Mouse (Mus musculus): ENCODE measurements around the gene Wrb. TPM values are rescaled to one million over a fixed set of nuclear protein-coding genes. Genes with fewer than 3 reads are reported as not detected.
"Not testable (repeated sequence)": the region's sequence is repeated elsewhere in the genome, so short reads cannot be mapped to it uniquely, and the experiment has no call there.

The Wrb gene
- 167 and 171 TPM in 2 replicates for polyA plus RNA-seq (2015; fragmentation: Nextera tagmentation; extraction: Ambion mirVana)

DNA sequence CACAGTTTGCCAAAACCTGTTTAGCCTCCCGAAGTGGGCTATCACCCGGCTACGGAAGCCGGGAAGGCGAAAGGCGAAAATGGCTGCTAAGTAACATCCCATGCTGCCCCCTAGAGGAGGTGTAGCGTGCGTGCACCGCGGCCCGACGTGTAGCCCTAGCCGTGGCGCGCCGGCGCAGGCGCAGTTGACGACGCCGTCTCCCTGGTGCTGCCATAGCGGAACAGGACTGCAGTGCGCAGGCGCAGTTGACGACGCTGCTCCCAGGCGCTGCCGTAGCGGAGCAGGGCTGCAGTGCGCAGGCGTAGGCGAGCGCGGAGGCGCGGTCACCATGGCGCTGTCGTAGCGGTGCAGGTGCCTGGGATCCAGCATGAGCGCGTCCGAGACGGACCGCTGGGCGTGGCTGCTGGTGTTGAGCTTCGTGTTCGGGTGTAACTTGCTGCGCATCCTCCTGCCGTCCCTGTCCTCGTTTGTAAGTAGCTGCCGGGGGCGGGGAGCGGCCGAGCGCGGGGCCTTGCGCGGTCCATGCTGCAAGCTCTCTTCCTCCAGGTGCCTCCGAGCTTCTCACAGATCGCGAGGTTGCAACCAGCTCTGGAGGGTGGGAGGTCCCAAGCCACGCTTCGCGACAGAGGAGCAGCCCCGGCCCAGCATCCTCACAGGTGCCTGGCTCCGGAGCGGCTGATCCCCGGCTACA, at the start of gene Wrb:
Wrb (plus strand) TSS at position 298 of the 691 bp plus-strand sequence.
- 0 out of 2 replicates have a peak, but pooled peaks cover 3% of the 10 kb centered on the region for H3K36me3 ChIP-seq
- peak within 1 kb of the TSS; percentile 86 for H3K4me2 ChIP-seq (replicated peaks)
- under 1% methylated on average over 68 of the region's 68 CpGs for WGBS
- H3K4me1 ChIP-seq (replicated peaks), result peaks cover 27% of the 10 kb centered on the region
- no peaks in the 10 kb centered on the region for H3K27me3 ChIP-seq
- peak within 1 kb of the TSS; percentile 88 for H3K9ac ChIP-seq (replicated peaks)
- no peaks in the 10 kb centered on the region for H3K9me3 ChIP-seq
- H3K4me3 ChIP-seq (replicated peaks), result peak within 1 kb of the TSS; percentile 93
- peak; percentile 98 for ATAC-seq
- peak within 1 kb of the TSS; percentile 81 for H3K27ac ChIP-seq

- Histone ChIP-seq H3K9ac (replicated peaks) (no peak overlapping the region), H3K9me3 (no peaks in the 10 kb centered on the region), H3K4me1 (replicated peaks) (no peaks in the 10 kb centered on the region), H3K27ac (no peak overlapping the region), H3K36me3 (no peaks in the 10 kb centered on the region), H3K4me3 (replicated peaks) (no peak overlapping the region), H3K27me3 (no peaks in the 10 kb centered on the region), H3K4me2 (replicated peaks) (no peak overlapping the region)
- WGBS, result 91% methylated on average over 5 of the region's 5 CpGs
- no peak for ATAC-seq
Observed at GRCm38 (mm10) chr16:96095966-96096365, 49.2 kb upstream of the Wrb start.

DNA sequence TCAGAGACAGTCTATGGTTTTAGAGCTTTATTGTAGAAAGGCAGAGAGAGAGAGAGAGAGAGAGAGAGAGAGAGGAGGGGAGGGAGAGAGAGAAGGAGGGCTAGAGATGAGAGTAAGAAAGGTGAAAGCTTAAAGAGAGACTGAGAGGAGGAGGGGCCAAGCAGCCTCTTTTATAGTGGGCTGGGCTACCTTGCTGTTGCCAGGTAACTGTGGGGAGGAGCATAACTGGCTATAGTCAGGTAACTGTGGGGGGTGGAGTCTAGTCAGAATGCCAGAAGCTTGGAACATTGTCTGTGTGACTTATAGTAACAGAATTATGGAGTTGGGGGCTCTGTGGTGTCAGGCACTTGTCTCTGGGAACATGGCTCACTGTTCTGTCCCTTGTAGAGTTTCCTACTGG, 47.4 kb upstream of the Wrb start:
- not testable (repeated sequence) for H3K4me2 ChIP-seq (replicated peaks); H3K4me1 ChIP-seq (replicated peaks); H3K27me3 ChIP-seq; H3K9me3 ChIP-seq; H3K4me3 ChIP-seq (replicated peaks); H3K27ac ChIP-seq; ATAC-seq; H3K36me3 ChIP-seq; H3K9ac ChIP-seq (replicated peaks)

DNA sequence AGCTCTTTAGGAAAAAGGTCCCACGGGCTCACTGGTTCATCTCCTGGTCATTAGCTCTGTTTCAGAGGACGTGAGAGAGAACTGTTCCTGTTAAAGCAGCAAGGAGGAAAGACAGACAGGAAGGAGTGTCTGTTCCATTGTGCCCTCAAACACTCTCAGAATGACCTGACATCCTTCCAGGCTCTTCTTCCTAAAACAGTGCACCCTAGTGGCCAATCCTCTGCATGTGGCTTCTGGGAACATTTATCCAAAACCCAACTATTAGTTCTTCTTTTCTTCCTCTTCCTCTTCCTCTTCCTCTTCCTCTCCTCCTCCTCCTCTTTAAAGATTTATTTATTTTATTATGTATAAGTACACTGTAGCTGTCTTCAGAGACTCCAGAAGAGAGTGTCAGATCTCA, 42.2 kb upstream of the Wrb start:
- no peak overlapping the region for H3K4me3 ChIP-seq (replicated peaks)
- no peak overlapping the region for H3K9ac ChIP-seq (replicated peaks)
- H3K4me2 ChIP-seq (replicated peaks), result no peak overlapping the region
- H3K27me3 ChIP-seq, result no peaks in the 10 kb centered on the region
- H3K9me3 ChIP-seq, result no peaks in the 10 kb centered on the region
- no peak for ATAC-seq
- 40% methylated on average over 2 of the region's 2 CpGs for WGBS
- no peaks in the 10 kb centered on the region for H3K36me3 ChIP-seq
- H3K27ac ChIP-seq, result no peak overlapping the region
- H3K4me1 ChIP-seq (replicated peaks), result no peaks in the 10 kb centered on the region

DNA sequence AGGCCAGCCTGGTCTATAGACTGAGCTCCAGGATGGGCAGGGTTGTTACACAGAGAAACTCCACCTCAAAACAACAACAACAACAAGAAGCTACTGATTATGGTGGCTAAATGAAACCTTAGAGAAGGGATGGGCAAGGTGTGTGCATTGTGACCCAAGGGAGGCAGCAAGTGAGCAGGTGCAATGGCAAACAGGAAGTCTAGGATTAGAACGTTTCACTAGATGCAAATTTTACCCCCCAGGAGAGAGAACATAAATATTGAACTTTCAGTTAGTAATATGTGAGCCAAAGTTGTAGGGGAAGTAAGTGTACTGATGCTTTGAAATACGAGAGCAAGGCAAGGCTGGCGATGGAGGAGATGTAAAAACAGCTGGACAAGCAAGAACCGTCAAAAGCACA, 35.5 kb upstream of the Wrb start:
- no peaks in the 10 kb centered on the region for H3K9me3 ChIP-seq
- ATAC-seq, result no peak
- WGBS, result 70% methylated on average over 4 of the region's 4 CpGs
- no peak overlapping the region for H3K27ac ChIP-seq
- no peaks in the 10 kb centered on the region for H3K27me3 ChIP-seq
- H3K36me3 ChIP-seq, result no peaks in the 10 kb centered on the region
- no peak overlapping the region for H3K9ac ChIP-seq (replicated peaks)
- no peaks in the 10 kb centered on the region for H3K4me1 ChIP-seq (replicated peaks)
- no peak overlapping the region for H3K4me2 ChIP-seq (replicated peaks)
- no peak overlapping the region for H3K4me3 ChIP-seq (replicated peaks)

DNA sequence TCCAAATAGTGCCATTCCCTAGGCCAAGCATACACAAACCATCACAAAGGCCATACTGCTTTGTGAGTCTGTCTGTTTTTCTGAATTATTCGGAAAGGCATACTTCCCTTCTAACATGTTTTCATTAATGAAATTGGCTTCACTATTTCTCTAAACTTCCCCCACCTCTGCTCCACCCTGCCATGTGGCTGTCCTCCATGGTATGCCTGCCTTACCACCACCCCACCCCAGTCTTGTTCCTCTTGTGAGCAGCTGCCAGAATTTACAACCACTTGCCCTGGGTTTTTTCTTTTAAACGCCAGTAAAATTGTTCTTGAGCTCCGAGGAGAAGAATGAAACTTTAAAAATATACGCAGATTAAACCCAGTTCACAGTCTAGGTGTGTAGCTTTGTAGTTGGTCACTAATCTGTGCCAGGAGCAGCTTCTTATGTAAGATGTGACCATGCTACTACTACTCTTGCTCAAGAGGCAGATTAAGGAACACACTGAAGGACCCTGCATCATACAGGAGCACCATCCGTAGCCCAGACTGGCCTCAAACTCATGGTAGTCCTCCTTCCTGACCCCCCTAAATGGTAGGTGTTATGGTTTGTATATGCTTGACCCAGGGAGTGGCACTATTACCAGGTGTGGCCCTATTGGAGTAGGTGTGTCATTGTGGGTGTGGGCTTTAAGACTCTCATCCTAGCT, 34.4 kb upstream of the Wrb start:
- H3K36me3 ChIP-seq, result no peaks in the 10 kb centered on the region
- H3K27ac ChIP-seq, result no peak overlapping the region
- no peak overlapping the region for H3K9ac ChIP-seq (replicated peaks)
- no peak overlapping the region for H3K4me3 ChIP-seq (replicated peaks)
- no peaks in the 10 kb centered on the region for H3K4me1 ChIP-seq (replicated peaks)
- H3K9me3 ChIP-seq, result no peaks in the 10 kb centered on the region
- no peaks in the 10 kb centered on the region for H3K27me3 ChIP-seq
- no peak for ATAC-seq
- H3K4me2 ChIP-seq (replicated peaks), result no peak overlapping the region
- WGBS, result 92% methylated on average over 5 of the region's 5 CpGs

GRCm38 (mm10) chr16:96112769-96113168, 32.4 kb upstream of the Wrb start:
- no peaks in the 10 kb centered on the region for H3K9me3 ChIP-seq
- H3K27me3 ChIP-seq, result no peaks in the 10 kb centered on the region
- 47% methylated on average over 2 of the region's 2 CpGs for WGBS
- no peak overlapping the region for H3K9ac ChIP-seq (replicated peaks)
- no peak overlapping the region for H3K27ac ChIP-seq
- H3K4me2 ChIP-seq (replicated peaks), result no peak overlapping the region
- no peaks in the 10 kb centered on the region for H3K4me1 ChIP-seq (replicated peaks)
- no peak overlapping the region for H3K4me3 ChIP-seq (replicated peaks)
- peaks cover 4% of the 10 kb centered on the region; the same call in 1 of the 2 replicates for H3K36me3 ChIP-seq
- ATAC-seq, result no peak

DNA sequence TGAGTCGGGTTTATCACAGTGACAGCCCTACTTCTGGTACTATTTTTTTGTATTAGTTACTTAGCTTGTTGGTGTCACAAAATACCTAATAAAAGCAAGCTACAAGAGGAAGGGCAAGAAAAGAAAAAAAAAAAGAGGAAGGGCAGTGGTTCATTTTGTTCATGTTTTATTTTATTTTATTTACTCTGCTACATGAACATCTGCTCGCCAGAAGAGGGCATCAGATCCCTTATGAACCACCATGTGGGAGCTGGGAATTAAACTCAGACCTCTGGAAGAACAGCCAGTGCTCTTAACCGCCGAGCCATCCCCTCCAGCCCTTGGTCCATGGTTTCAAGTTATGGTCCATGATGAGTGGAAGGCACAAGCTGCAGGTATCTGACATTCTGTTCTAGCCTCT, 30.5 kb upstream of the Wrb start:
- H3K27me3 ChIP-seq, result no peaks in the 10 kb centered on the region
- no peaks in the 10 kb centered on the region for H3K4me1 ChIP-seq (replicated peaks)
- ATAC-seq, result no peak
- 47% methylated on average over 4 of the region's 4 CpGs for WGBS
- no peak overlapping the region for H3K9ac ChIP-seq (replicated peaks)
- no peak overlapping the region for H3K4me3 ChIP-seq (replicated peaks)
- no peaks in the 10 kb centered on the region for H3K9me3 ChIP-seq
- H3K36me3 ChIP-seq, result peaks cover 18% of the 10 kb centered on the region
- H3K4me2 ChIP-seq (replicated peaks), result no peak overlapping the region
- H3K27ac ChIP-seq, result no peak overlapping the region

GRCm38 (mm10) chr16:96120022-96120623, 25.1 kb upstream of the Wrb start:
- no peaks in the 10 kb centered on the region for H3K27me3 ChIP-seq

DNA sequence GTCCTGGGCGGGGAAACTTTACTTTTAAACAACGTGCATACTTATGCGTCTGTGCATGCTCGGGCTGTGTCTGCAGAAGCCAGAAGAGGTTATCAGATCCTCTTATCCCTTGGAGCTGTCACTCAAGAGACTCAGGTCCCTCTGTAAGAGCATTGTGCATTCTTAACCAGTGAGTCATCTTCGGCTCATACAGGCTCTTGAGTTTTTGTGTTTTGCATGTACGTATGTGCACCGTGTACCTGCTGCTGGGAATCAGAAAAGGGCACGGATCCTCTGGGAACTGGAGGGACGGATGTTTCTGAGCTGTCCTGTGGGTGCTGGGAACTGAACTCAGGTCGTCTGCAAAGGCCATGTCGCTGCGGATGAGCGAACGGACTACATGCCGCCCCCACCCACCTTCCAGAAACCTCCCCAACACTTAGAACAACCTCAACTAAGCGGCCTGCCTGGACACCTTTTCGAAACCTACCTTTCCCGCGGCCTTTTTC, 18.5 kb upstream of the Wrb start:
- WGBS, result 4% methylated on average over 19 of the region's 19 CpGs
- Histone ChIP-seq H3K9ac (replicated peaks) (peak overlapping the region; percentile 99), H3K9me3 (no peaks in the 10 kb centered on the region)

More at GRCm38 (mm10) chr16:96120022-96120623, 25.1 kb upstream of the Wrb start:
- H3K9me3 ChIP-seq, result no peaks in the 10 kb centered on the region
- WGBS, result 78% methylated on average over 4 of the region's 4 CpGs
- peaks cover 15% of the 10 kb centered on the region for H3K4me1 ChIP-seq (replicated peaks)
- no peak overlapping the region for H3K27ac ChIP-seq
- H3K9ac ChIP-seq (replicated peaks), result no peak overlapping the region
- H3K36me3 ChIP-seq, result peaks cover 64% of the 10 kb centered on the region
- no peak for ATAC-seq
- no peak overlapping the region for H3K4me3 ChIP-seq (replicated peaks)
- no peak overlapping the region for H3K4me2 ChIP-seq (replicated peaks)

DNA sequence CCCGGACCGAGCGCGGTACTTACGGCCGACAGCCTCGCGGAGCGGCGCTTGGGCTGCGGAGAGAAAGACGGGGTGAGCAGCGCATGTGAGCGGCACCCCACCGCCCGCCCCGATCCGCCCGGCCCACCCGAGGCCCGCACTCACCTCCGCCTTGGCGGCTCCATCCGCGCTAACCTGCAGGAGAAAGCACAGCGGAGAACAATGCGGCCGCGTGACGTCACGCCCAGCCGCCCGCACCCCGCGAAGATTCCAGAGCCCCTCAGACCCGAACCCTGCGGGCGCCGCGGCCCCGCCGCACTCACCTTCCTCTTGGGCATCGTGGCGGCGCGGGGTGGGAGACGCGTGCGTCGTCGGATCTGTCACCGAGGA, 17.9 kb upstream of the Wrb start:
- peaks cover 40% of the 10 kb centered on the region for H3K36me3 ChIP-seq
- H3K4me2 ChIP-seq (replicated peaks), result peak overlapping the region; percentile 82
- H3K27me3 ChIP-seq, result peaks cover 18% of the 10 kb centered on the region
- no peaks in the 10 kb centered on the region for H3K9me3 ChIP-seq
- peak overlapping the region; percentile 94 for H3K4me3 ChIP-seq (replicated peaks)
- peak; percentile 80 for ATAC-seq
- WGBS, result under 1% methylated on average over 49 of the region's 52 CpGs
- H3K27ac ChIP-seq, result peak overlapping the region; percentile 99
- peaks cover 41% of the 10 kb centered on the region for H3K4me1 ChIP-seq (replicated peaks)
- peak overlapping the region; percentile 99 for H3K9ac ChIP-seq (replicated peaks)

More for the DNA sequence above, 18.5 kb upstream of the Wrb start:
- Histone ChIP-seq H3K4me1 (replicated peaks) (peaks cover 41% of the 10 kb centered on the region), H3K4me2 (replicated peaks) (peak overlapping the region; percentile 82), H3K4me3 (replicated peaks) (peak overlapping the region; percentile 94), H3K27me3 (peaks cover 18% of the 10 kb centered on the region), H3K27ac (peak overlapping the region; percentile 99), H3K36me3 (peaks cover 43% of the 10 kb centered on the region)
- no peak for ATAC-seq

GRCm38 (mm10) chr16:96127657-96128344, 17.4 kb upstream of the Wrb start, which contains the start of gene Hmgn1:
Hmgn1 (minus strand) TSS chr16:96127729.
- peaks cover 34% of the 10 kb centered on the region for H3K36me3 ChIP-seq
- peak within 1 kb of the TSS; percentile 99 for H3K9ac ChIP-seq (replicated peaks)
- H3K27ac ChIP-seq, result peak within 1 kb of the TSS; percentile 99
- no peaks in the 10 kb centered on the region for H3K9me3 ChIP-seq
- H3K27me3 ChIP-seq, result peaks cover 18% of the 10 kb centered on the region
- peak within 1 kb of the TSS; percentile 94 for H3K4me3 ChIP-seq (replicated peaks)
- under 1% methylated on average over 49 of the region's 72 CpGs for WGBS
- H3K4me1 ChIP-seq (replicated peaks), result peaks cover 41% of the 10 kb centered on the region
- ATAC-seq, result peak; percentile 98
- peak within 1 kb of the TSS; percentile 82 for H3K4me2 ChIP-seq (replicated peaks)

All from midbrain, embryonic 13.5 days (tissue).